Mouse (Mus musculus) ovary, postnatal 14 days (tissue): Measurements from ENCODE around the gene Hnrnpk.
A peak's percentile ranks its signal among the peaks of the same experiment; 100 is the strongest.
"Not testable (repeated sequence)": the region's sequence is repeated elsewhere in the genome, so short reads cannot be mapped to it uniquely, and the experiment has no call there.

Experiments
- DNase-seq: peaks from one replicate; pipeline ENCODE4 v3.0.0; 2022; ENCODE audit warnings: low spot score

Hnrnpk gene

DNA sequence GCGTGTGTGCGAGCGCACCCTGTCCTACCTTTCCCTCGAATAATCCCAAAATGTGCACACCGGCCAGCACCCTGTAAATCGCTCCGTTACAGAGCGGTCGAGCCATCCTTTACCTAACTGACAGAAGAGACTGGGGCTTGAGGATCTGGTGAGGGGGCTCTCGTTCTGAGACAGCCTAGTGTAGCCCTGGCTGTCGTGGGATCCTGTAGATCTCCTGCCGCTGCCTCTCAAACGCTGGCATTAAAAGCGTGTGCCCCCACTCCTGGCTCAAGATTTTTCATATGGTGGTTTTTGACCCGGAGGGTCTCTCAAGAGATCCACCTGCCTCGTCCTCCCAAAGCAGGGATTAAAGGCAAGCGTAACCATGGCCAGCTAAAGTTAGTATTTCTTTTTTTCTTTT, at the start of gene Hnrnpk:
TSS of gene Hnrnpk (minus strand) at position 101 of the 400 bp plus-strand sequence.
- DNase-seq: not testable (repeated sequence)

DNA sequence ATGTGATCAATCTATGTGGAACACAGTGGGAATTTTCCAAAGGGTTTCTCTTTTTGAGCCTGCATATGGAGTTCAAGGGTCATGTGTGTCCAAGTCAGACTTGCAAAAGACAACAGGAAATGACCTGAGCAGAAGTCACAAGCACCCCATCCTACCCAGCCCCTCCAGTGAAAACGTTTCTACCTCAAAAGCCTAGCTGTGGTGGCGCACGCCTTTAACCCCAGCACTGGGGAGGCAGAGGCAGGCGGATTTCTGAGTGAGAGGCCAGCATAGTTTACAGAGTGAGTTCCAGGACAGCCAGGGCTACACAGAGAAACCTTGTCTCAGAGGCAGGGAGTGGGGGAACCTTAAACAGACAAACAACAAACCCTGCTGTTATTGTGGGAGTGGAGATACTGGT, 49.1 kb upstream of the Hnrnpk start:
- no peak for DNase-seq

DNA sequence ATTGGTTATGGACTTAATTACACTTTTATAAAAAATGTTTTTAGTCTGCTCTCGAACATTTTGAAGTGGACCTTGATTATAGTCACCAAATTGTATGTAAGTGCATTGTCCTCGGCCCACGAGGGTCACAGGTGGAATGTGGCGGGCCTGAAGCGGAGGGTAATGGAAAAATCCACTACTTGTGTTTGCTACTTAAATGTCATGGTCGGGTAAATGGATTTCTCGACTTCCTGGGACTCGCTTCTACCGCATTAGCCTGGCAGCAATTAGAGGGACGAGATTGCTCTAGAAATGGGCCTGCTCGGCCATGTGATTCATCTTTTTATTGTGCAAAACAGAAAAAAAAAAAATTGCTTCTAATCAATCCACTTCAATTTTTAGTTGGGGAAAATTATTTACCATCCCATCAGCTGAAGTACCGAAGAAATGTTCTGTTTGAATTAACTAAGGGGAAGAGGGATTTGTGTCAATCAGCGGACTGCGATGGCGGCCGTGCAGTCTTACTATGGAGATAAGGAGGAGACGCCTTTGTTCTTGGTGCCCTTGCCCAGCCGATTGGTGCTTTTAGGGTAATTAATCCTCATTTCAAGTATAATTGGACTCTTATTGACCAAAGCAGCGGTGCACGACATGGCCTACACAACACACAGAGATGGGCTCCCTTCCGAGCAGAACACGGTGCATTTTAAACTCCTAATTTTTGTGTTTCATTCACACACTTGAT, 47.5 kb upstream of the Hnrnpk start:
- no peak for DNase-seq

DNA sequence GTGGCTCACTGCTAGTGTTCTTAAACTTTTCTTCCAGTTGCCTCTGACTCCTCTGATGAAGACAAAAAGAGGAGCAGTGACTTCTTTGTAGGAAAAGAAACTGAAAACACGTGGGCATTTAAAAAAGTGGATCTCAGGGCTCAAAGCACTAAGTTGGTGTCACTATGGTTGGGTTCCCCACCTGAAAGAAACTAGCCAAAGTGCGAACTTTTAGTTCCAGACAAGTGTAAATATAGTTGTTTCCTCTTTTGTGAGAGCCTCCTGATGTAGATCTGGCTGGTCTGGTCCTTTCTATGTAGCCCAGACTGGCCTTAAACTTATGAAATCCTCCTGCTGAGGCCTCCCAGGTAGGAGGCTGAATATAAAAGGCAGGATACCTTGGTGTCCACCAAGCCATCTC, 43.4 kb upstream of the Hnrnpk start:
- no peak for DNase-seq

DNA sequence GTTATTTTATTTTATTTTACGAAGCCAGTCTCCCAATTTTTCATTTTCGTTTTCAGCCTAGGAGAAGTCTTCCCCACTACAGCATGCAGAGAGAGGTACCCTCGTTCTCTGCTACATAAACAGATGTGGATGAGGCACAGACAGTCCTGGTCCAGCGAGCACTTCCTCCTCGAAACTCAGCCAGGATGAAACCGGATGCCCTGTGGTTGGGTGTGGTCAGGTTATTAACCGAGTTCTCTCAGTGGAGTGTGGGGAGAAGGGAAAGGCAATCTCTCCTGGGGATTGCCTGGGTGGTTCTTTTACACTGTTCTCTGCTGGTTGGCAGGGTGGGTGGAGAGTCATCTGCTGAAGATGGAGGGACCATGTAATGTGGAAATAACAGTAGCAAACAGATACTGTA, 40.6 kb upstream of the Hnrnpk start:
- no peak for DNase-seq

DNA sequence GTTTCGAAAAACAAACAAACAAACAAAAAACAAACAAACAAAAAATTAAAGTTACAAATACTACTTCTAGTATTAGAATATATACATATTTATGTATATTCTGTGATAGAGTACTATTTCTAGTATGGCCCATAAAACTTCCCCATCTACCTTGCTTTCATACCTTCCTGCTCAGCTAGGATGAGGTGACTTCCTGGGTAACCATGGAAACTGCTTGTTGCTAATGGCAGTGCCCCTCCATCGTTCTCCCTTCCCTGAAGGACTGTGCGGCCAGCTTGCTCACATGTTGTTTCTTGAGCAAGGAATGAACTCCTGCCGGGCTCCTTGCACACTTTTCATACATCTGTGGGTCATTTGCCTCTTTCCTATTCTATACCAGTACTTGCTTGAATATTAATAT, 40.2 kb upstream of the Hnrnpk start:
- DNase-seq: no peak

DNA sequence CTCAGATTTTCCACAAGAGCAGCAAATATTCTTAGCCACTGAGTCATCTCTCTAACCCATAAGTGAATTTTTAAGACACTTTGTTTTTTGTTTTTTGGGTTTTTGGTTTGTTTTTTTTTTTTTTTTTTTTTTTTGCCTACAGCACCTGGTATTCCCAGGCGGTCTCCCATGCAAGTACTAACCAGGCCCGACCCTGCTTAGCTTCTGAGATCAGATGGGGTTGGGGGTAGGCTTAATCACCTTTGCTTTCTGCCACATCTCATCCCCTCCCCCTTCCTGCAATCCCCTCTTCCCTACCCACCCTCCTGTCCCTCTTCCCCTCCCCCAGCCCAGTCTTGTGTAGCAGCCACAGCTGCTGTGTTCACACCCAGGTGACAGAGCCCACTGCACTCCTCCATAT, 36.6 kb upstream of the Hnrnpk start:
- no peak for DNase-seq

DNA sequence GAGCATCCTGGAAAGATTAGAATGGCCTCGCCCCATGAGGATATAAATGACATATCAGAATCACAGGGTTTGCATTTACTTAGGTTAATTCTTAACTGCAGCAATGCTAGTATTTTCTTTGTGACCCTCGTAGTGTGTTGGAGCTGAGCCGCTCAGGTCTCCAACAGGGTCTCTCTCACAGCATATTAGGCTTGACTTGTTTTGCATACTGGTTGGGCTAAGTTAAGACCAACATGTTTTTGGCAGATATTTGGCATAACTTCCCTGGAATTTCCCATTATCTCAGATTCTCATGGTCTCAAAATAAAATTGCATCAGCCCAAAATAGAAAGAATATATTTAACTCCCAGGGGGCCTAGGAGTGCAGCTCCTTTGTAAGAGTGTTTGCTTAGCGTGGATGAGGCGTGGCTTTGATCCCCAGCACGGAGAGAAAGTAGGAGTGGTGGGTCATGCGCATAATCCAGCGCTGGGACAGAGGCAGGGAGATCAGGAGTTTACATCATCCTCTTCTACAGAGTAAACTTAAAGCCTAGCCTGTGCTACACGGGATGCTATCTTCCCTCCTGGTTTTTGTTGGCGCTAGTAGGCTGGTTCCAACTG, 20.0 kb upstream of the Hnrnpk start:
- DNase-seq: no peak

DNA sequence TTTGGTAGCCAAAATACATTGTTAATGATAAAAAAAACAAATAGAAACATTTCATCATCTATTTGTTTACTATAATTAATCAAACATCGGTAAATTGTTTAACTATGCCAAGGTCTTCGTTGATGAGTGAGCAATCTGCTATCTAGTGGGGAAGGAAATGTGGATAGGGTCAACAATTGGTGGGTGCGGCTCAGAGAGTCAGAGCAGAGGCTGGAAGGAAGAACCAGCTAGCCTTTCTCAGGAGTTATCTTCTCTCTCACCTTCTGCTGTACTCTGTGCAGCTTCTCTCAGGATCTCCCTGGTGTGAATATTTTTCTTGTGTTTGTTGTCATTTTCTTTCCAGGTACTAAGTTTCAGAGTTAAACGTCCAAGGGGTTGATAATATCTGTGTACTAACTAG, 19.1 kb upstream of the Hnrnpk start:
- no peak for DNase-seq

DNA sequence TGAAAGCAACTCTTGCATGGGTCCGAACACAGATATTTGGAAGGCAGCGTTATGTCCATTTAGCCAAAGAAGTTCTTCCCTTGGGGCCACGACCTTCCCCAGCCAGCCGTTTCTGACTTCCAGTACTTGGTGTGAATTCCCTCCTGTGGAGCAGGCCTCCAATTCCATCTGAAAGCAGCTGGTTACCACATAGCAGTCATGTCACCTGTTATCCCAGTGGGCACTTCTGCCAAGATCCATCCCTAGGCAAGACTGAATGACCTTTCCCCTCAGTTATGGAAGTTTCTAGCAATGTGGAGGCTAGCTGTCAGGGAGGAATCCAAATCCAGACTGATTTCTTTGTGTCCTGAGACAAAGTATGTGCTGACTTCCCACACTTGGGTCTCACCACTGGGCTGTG, 17.9 kb upstream of the Hnrnpk start:
- DNase-seq: no peak

DNA sequence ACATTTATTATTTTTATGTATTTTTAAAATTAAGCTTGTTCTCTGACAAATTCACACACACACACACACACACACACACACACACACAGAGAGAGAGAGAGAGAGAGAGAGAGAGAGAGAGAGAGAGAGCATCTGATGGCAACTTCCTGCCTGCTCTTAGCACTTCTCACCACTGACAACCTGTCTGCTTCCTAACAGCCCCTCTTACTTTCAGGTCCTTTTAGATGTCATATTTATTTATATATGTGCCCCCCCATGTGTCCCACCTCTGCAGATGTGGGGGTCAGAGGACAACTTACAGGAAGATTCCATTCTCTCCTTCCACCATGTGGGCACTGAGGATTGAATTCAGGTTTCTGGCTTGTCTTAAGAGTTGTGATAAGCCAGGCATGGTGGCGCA, 16.1 kb upstream of the Hnrnpk start:
- DNase-seq: no peak

DNA sequence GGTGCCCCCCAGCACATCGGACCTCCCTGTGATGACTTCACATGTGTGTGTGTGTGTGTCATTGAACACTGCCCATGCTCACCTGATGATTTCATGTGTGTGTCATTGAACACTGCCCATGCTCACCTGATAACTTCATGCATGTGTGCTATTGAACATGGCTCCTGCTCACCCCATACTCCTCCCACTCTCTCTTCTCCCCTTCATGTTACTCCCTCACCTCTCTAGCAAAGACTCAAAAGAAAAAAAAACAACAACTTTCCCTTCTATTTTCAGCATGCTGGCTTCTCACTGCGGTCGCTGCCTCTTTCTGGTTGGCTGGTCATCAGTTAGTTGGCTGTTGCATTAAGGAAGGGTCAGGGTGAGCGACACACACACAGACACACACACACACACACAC, 15.5 kb upstream of the Hnrnpk start:
- DNase-seq: no peak

DNA sequence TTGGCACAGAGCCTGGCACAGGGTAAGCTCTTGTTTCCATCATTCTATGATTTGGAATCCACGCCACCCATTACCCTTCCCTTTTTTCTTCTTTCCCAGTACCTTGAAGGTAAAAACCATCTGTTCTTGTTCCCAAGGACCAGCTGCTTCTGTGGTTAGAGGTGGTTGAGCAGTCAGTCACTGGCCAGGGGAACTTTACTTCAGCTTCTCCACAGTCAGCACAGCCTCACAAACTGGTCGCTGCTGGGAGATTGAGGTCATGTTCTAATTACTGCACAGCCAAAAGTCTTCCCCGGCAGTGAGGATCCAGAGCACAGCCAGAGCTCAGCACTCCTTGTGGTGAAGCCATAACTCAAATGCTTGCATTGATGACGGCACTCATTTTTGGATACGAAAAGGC, 12.7 kb upstream of the Hnrnpk start:
- no peak for DNase-seq

DNA sequence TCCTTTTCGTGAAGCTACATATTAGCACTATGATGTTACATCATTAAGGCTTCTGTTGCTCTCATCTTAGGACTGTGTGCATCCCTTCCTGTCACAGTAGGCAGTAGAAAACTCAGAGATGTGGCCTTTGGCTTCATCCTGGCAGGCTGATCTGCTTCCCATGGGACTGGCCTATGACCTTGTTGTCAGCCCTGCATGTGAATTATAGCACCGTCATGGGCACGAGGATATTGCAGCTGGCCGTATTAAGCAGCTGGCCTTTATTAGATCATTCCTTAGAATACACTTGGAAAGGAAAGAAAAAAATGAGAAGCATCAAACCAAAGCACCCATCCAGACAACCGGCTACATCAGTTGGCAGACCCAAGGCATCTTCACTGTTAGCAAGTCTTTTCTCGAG, 12.2 kb upstream of the Hnrnpk start:
- no peak for DNase-seq

DNA sequence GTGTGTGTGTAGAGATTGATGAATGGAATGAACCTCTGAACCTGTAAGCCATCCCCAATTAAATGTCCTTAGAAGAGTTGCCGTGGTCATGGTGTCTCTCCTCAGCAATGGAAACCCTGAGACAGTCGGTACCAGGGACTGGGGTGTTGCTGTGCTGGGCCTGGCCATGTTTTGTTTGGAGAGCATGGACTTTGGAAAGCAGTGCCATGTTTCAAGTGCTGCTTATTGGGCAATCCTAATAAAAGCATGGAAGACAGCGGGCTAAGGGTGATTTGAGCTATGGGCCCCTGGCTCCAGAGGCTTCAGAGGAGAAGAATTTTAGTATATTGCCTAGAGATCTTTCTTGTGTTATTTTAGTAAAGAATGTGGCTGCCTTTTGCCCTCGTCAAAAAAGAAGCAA, 7.9 kb upstream of the Hnrnpk start:
- no peak for DNase-seq

DNA sequence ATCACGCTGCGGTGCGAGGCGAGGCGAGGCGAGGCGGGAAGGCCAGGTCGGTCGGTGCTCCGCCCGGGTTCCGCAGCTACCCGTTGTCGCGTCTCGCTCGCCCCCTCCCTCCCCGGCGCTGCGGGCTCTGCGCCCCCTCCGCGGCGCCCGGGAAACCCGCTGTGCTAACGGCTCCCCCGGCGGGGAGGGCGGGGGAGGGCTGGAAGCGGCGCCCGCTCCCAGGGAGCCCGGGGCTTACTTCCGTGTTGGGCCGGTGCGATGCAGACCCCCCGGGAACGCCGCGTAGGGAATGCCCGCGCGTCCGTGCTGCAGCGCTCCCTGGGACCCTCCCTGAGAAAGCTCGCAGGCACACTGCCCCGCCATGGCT, 416 bp downstream of the Hnrnpk start:
- no peak for DNase-seq

DNA sequence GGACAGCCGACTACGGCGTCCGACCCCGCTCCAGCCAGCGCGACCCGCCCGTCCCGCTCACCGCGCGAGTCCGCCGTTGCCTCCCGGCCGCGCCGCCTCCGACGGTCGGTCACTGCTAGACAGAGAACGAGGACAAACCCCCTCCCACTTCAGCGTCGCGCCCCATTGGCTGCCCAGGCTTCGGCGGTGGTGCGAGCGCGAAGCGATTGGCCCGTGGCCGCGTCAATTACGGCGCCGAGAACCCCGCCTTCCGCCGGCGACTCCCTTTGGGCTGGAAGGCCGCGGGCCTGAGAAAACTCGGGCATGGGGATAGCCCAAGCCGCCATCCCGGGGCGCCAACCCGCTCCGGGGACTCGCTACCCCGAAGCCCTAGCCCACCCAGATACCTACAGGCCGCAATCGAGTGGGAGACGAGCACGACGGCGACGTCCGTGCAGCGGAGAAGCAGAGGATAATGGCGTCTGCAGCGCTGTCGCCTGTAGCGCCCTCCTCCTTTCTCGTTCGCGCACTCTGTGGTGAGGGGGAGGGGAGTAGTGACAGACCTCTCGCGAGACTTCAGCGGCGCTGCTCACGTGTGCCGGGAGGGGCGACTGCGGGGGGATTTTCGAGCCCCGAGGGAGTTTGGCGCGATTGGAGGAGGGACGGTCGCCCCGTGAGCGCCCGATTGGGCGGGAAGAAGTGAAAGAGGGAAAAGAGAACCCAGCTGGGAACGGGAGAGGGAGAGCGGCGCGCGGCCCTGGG, 970 bp downstream of the Hnrnpk start, which contains the start of gene Rmi1:
TSS of gene Rmi1 (plus strand) at position 246 of the 741 bp plus-strand sequence.
- peak; percentile 96 for DNase-seq

DNA sequence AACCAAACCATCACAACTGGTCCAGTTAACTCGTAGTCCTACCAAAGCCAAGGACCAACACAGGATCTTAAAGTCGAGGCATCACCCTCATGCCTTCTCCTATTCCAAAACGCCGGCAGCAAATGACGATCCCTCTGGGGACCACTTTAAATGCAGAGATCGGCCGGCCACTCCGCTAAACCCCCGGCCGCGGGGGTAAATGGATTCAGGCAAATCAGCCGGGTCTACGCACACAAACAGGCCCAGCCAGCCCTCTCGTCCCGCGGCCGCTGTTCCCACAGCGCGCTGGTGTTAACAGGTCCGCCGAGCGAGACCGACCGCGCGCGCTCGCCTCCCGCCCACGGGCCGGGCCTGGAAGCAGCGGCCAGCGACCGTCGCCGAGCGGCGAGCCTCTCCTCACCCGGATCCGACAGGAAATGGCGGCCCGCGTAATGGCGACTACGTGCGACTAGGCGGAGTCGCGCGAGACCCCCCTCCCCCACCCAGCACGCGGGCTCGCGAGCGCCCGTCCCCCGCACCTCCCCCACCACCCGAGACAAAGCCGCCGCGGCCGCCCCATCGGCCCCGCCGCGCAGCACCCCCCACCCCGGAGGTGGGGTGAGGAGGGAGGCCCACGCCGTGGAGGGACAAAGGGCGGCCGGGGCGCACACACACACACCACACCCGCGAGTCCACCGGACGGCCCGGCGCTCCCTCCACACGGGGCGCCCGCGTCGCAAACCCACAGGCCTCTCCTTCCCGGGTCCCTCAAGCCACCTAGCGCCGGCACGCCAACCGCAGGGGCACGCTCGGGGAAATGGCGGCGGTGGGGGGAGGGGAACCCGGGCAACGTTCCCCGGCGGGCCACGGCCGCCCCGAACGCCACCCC, 1.8 kb downstream of the Hnrnpk start:
- peak; percentile 50 for DNase-seq

DNA sequence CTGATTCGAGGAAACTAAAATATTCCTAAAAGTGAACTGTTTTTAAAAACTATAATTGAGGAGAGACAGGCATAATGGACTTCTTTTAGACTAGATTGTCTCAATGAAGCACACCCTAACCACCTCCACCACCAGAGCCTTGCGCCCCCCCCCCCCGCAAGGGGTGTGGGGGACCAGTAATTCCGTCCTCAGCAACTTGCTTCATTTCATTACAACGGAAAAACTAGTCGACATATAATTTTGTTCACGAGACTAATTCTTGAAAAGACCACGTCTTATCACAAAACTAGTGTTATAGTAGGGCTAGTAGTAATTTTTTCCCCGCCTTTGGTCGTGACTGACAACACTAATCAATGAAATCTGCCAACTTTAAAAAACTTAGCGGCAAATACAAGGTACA, 2.6 kb downstream of the Hnrnpk start:
- no peak for DNase-seq

DNA sequence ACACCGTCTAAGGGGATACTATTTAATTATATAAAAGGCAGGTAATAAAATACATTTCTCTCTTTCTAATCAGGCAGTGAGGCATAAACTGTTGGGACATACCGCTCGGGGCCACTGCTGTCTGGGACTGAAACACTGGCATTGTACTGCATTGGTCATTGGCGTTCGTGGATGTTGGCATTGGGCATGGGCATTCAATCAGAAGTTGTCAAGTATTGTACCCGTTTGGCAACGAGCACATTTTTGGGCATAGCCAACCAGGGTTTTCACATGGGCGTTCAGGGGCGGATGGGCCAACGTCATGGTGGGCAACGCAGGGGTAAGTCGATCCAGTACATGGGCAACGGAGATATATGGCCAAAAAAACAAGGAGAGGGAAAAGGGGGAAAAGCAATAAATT, 5.5 kb downstream of the Hnrnpk start:
- DNase-seq: no peak

DNA sequence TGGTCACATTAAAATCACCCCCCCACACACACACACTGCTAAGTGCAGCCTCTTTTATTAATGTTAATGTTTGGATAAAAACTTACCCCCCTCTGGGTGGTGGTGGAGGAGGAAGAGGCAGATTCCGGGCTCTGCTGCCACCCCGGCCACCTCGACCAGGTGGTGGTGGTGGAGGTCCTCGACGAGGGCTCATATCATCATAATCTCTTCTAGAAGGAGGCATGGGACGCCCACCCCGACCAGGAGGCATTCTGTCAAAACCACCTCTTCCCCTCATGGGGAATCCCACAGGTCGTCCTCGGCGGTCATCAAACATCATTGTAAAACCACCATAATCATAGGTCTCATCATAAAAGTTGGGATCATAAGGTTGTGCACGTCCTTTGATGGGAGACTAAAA, 8.8 kb downstream of the Hnrnpk start:
- DNase-seq: not testable (repeated sequence)

DNA sequence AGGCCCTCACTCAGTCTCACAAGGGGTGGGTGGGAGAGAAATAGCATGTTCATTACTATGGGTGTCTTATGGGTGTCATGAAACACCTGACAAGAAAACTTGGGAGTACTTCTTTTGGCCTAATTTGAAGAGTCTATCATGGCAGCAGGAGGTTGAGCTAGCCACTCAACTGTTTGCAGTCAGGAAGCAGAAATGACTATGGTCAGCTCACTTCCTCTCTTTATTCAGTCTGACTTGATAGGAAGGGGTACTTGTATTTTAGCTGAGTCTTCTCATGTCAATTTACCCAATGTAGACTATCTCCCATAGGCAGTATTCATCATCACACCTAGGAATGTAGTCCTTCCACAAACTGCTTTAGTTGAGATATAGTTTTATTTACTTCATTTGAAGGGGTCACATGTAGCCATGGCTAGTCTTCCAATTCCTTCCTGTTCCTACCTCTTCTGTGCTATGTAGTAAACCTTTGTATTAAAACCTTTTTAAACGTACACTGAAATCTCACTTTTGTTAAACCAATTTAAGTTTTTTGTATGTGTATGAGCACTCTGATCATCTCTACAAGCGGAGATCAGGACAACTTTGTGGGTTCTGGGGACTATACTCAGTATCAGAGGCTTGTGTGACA, 13.7 kb downstream of the Hnrnpk start:
- DNase-seq: no peak
